Mouse (Mus musculus) limb, embryonic 14.5 days (tissue): ENCODE results near the gene Ngfr. TPM values are rescaled to one million over a fixed set of nuclear protein-coding genes. Genes with fewer than 3 reads are reported as not detected.

Source experiments
- ATAC-seq: fragments of 200-750 bp; cut with Nextera tagmentation; 2 replicates; pipeline ENCODE4 v1.8.0; 2017; ENCODE audit warnings: low read depth, moderate number of reproducible peaks, moderate TSS enrichment; ENCODE audit not compliant: low FRiP score
- DNase-seq: peaks from one replicate; pipeline ENCODE4 v3.0.0-alpha.2; 2015; ENCODE audit warnings: low spot score
- H3K27ac ChIP-seq: fragments of 300-500 bp; sonication (generic); replicated peaks from 2 replicates; pipeline ENCODE4 v1.5.1; 2014; ENCODE audit warnings: low read depth, mild to moderate bottlenecking, low read length, moderate library complexity, mixed read lengths
- H3K27me3 ChIP-seq: fragments of 300-500 bp; sonication (generic); 2 replicates; pipeline ENCODE4 v1.6.1; 2014; ENCODE audit warnings: low read length, mixed read lengths; ENCODE audit not compliant: control insufficient read depth, insufficient read depth
- H3K36me3 ChIP-seq: fragments of 300-500 bp; sonication (generic); 2 replicates; pipeline ENCODE4 v1.6.1; 2014; ENCODE audit warnings: mild to moderate bottlenecking, low read length, moderate library complexity, mixed read lengths; ENCODE audit not compliant: control insufficient read depth, insufficient read depth
- H3K4me1 ChIP-seq: fragments of 300-500 bp; sonication (generic); 2 replicates; pipeline ENCODE4 v1.6.1; 2014; ENCODE audit warnings: antibody characterized with exemption, low read length, mixed read lengths; ENCODE audit not compliant: control insufficient read depth, insufficient read depth
- H3K4me2 ChIP-seq: fragments of 300-500 bp; sonication (generic); replicated peaks from 2 replicates; pipeline ENCODE4 v1.6.1; 2014; ENCODE audit warnings: low read depth, mild to moderate bottlenecking, low read length, moderate library complexity; ENCODE audit not compliant: severe bottlenecking
- H3K4me3 ChIP-seq: fragments of 300-500 bp; sonication (generic); replicated peaks from 2 replicates; pipeline ENCODE4 v1.5.1; 2014; ENCODE audit warnings: low read length
- H3K9ac ChIP-seq: fragments of 300-500 bp; sonication (generic); 2 replicates; pipeline ENCODE4 v1.6.1; 2014; ENCODE audit warnings: mild to moderate bottlenecking, low read depth, low read length, moderate library complexity; ENCODE audit not compliant: severe bottlenecking
- H3K9me3 ChIP-seq: fragments of 300-500 bp; sonication (generic); 2 replicates; pipeline ENCODE4 v1.6.1; 2016; ENCODE audit warnings: low read length; ENCODE audit not compliant: control insufficient read depth
- POLR2A ChIP-seq: fragments of 200-500 bp; IDR thresholded peaks from 2 replicates; pipeline ENCODE4 v1.8.0; 2012; ENCODE audit warnings: inconsistent platforms, mild to moderate bottlenecking, moderate library complexity, borderline replicate concordance; ENCODE audit not compliant: insufficient read depth, insufficient read length; ENCODE audit errors: extremely low read depth
- WGBS: fragments of 180-500 bp; shearing (Covaris S2); extraction: QIAGEN DNeasy Blood & Tissue Kit; methylation state at CpG from one replicate; pipeline ENCODE4 v1.1.7; 2014; 5-methylcytosine and 5-hydroxymethylcytosine counted together
- polyA plus RNA-seq, 2 experiments: library from polyadenylated mRNA; depleted of rRNA in 1 of 2; stranded (reverse) in 1 of 2; unstranded in 1 of 2; fragments of >200 nt; fragmentation: Nextera tagmentation in 1 of 2; extraction: Ambion mirVana in 1 of 2; gene quantifications; 2 replicates each; pipeline versions ENCODE4 v1.2.1 to v1.2.3; 2012 to 2014

The Ngfr gene
- polyA plus RNA-seq, 2 experiments = 32.3 to 52.7 TPM

DNA sequence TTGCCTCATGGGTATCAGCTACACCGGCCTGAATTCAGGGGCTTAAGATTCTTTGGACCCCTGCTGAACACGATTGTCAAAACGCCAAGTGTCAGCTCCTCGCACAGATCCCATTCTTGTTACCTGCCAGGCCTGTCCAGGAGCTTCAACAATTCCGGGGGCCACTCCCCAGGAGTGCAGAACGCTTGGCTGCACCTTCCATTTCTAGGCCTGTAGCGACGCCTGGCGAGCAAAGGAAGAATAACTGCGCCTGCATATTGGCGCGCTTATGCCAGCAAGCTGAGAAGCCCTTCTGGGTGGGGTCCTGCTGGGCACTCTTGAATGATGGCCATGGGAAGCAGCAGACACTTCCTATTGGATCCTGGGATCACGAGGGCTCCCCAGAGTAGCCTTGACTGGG, 66.0 kb downstream of the Ngfr start:
- DNase-seq = peak; percentile 73
- H3K36me3 ChIP-seq = no peaks in the 10 kb centered on the region

GRCm38 (mm10) chr11:95520456-95521072, 67.0 kb downstream of the Ngfr start:
- 6% methylated on average over 27 of the region's 27 CpGs for WGBS
- ATAC-seq = peak; percentile 71
- Histone ChIP-seq H3K4me2 (peak overlapping the region; percentile 45), H3K36me3 (no peaks in the 10 kb centered on the region), H3K4me1 (peaks cover 11% of the 10 kb centered on the region), H3K9me3 (no peaks in the 10 kb centered on the region), H3K27me3 (no peaks in the 10 kb centered on the region), H3K27ac (no peak overlapping the region), H3K9ac (no peak overlapping the region), H3K4me3 (peak overlapping the region; percentile 17)
- no peak for TF ChIP-seq POLR2A
- DNase-seq = peak; percentile 89

More for the DNA sequence above, 66.0 kb downstream of the Ngfr start:
- H3K9me3 ChIP-seq = no peaks in the 10 kb centered on the region
- no peak for TF ChIP-seq POLR2A
- peak overlapping the region; percentile 11 for H3K4me3 ChIP-seq
- no peak overlapping the region for H3K27ac ChIP-seq
- peak overlapping the region; percentile 45 for H3K4me2 ChIP-seq
- peaks cover 6% of the 10 kb centered on the region for H3K4me1 ChIP-seq
- 1% methylated on average over 13 of the region's 13 CpGs for WGBS
- H3K9ac ChIP-seq = no peak overlapping the region
- no peaks in the 10 kb centered on the region for H3K27me3 ChIP-seq
- peak; percentile 48; the same call in 1 of the 2 replicates for ATAC-seq

DNA sequence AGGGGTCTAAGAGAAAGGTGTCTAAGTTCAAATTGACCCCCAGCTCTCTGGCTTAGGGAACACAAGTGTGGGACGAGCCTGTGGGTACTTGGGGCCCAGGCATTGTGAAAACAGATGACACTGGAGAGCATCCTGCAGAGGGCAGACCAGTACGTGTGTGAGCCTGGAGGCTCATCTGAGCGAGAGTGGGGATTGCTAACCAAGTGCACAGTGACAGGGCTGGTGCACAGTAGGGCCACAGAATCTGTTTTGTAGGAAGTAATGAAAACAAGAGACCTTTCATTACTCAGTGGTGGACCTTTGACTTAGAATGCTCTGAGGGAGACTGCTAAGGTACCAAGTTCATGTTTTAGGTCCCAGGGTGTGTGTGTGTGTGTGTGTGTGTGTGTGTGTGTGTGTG, 67.5 kb downstream of the Ngfr start:
- H3K4me3 ChIP-seq = no peak overlapping the region
- WGBS = 59% methylated on average over 3 of the region's 3 CpGs
- DNase-seq = no peak
- H3K9me3 ChIP-seq = no peaks in the 10 kb centered on the region
- no peaks in the 10 kb centered on the region for H3K36me3 ChIP-seq
- H3K9ac ChIP-seq = no peak overlapping the region
- H3K4me2 ChIP-seq = no peak overlapping the region
- H3K4me1 ChIP-seq = peaks cover 11% of the 10 kb centered on the region
- no peak for TF ChIP-seq POLR2A
- no peaks in the 10 kb centered on the region for H3K27me3 ChIP-seq
- ATAC-seq = no peak
- H3K27ac ChIP-seq = no peak overlapping the region

- no peaks in the 10 kb centered on the region for H3K36me3 ChIP-seq
- H3K27ac ChIP-seq = no peak overlapping the region
- H3K9ac ChIP-seq = no peak overlapping the region
- H3K4me3 ChIP-seq = no peak overlapping the region
- no peak overlapping the region for H3K4me2 ChIP-seq
- TF ChIP-seq POLR2A = no peak
- H3K27me3 ChIP-seq = peaks cover 2% of the 10 kb centered on the region
- H3K4me1 ChIP-seq = peaks cover 11% of the 10 kb centered on the region
- DNase-seq = no peak
- 55% methylated on average over 10 of the region's 10 CpGs for WGBS
- no peak for ATAC-seq
- no peaks in the 10 kb centered on the region for H3K9me3 ChIP-seq
Observed at GRCm38 (mm10) chr11:95519299-95519698, 68.2 kb downstream of the Ngfr start.

Other genes starting within 250 kb of the Ngfr start
- gene Slc35b1, start 203.0 kb downstream of the Ngfr start, polyA plus RNA-seq (2012; rRNA removed) = 98.1 and 116 TPM in 2 replicates
- 110 and 117 TPM in 2 replicates for gene Slc35b1, start 203.0 kb downstream of the Ngfr start, polyA plus RNA-seq (2014; fragmentation: Nextera tagmentation; extraction: Ambion mirVana)
- gene Spop, start 173.7 kb downstream of the Ngfr start, polyA plus RNA-seq (2012; rRNA removed) = 45.1 and 51.3 TPM in 2 replicates
- gene Spop, start 173.7 kb downstream of the Ngfr start, polyA plus RNA-seq (2014; fragmentation: Nextera tagmentation; extraction: Ambion mirVana) = 92.7 and 98.2 TPM in 2 replicates
- gene Nxph3, start 73.2 kb downstream of the Ngfr start, polyA plus RNA-seq (2012; rRNA removed) = 1.9 and 2.4 TPM in 2 replicates
- gene Nxph3, start 73.2 kb downstream of the Ngfr start, polyA plus RNA-seq (2014; fragmentation: Nextera tagmentation; extraction: Ambion mirVana) = 0.82 and 0.91 TPM in 2 replicates
- 209 and 309 TPM in 2 replicates for gene Phb, start 79.2 kb upstream of the Ngfr start, polyA plus RNA-seq (2012; rRNA removed)
- gene Phb, start 79.2 kb upstream of the Ngfr start, polyA plus RNA-seq (2014; fragmentation: Nextera tagmentation; extraction: Ambion mirVana) = 226 and 227 TPM in 2 replicates
- gene Zfp652, start 124.9 kb upstream of the Ngfr start, polyA plus RNA-seq (2012; rRNA removed) = 25.3 and 31.2 TPM in 2 replicates
- gene Zfp652, start 124.9 kb upstream of the Ngfr start, polyA plus RNA-seq (2014; fragmentation: Nextera tagmentation; extraction: Ambion mirVana) = 13.3 and 13.8 TPM in 2 replicates
- gene B130006D01Rik, start 135.9 kb upstream of the Ngfr start, polyA plus RNA-seq (2012; rRNA removed) = 0.34 and 0.46 TPM in 2 replicates
- gene B130006D01Rik, start 135.9 kb upstream of the Ngfr start, polyA plus RNA-seq (2014; fragmentation: Nextera tagmentation; extraction: Ambion mirVana) = 1.6 and 2.2 TPM in 2 replicates
- 35.5 and 59.3 TPM in 2 replicates for gene Phospho1, start 236.8 kb upstream of the Ngfr start, polyA plus RNA-seq (2012; rRNA removed)
- 2.4 and 2.5 TPM in 2 replicates for gene Phospho1, start 236.8 kb upstream of the Ngfr start, polyA plus RNA-seq (2014; fragmentation: Nextera tagmentation; extraction: Ambion mirVana)
- gene Gngt2, start 249.5 kb upstream of the Ngfr start, polyA plus RNA-seq (2012; rRNA removed) = 5.1 and 10.0 TPM in 2 replicates
- gene Gngt2, start 249.5 kb upstream of the Ngfr start, polyA plus RNA-seq (2014; fragmentation: Nextera tagmentation; extraction: Ambion mirVana) = 12.4 and 14.0 TPM in 2 replicates